Mouse (Mus musculus): ENCODE results near the gene Map3k5. TPM values are rescaled to one million over a fixed set of nuclear protein-coding genes. Genes with fewer than 3 reads are reported as not detected.
"Not testable (repeated sequence)": the region's sequence is repeated elsewhere in the genome, so short reads cannot be mapped to it uniquely, and the experiment has no call there.

Gene Map3k5
- polyA plus RNA-seq, 1 experiment from 2014 or later = 0.65 TPM

DNA sequence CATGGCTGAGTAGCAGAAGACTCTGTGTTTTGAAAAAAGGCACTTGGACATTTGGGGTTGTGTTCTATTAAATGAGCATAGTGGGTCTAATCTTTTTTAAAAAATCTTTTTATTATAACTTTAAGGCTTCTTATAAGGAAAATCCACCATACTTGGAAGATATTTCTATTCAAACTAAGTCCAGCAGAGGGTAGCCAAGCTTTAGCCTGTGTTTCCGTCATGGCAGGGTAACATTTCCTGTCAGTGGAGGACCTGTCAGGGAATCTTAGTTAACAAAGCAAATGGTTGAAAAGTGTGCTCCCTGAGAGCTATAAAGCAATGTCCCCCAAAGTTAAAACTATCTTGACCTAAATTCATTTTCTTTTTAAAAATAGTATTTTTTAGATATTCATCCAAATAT, 22.7 kb upstream of the Map3k5 start:
- no peak overlapping the region for H3K9ac ChIP-seq
- no peak for ATAC-seq (ENCODE audit: low FRiP score)
- no peaks in the 10 kb centered on the region for H3K36me3 ChIP-seq
- H3K4me1 ChIP-seq (replicated peaks) = no peaks in the 10 kb centered on the region
- H3K4me2 ChIP-seq = no peak overlapping the region
- H3K27me3 ChIP-seq = 0 out of 2 replicates have a peak, but pooled peaks cover 19% of the 10 kb centered on the region
- WGBS = 36% methylated on average over 1 of the region's 1 CpGs
- no peak overlapping the region for H3K27ac ChIP-seq
- no peak overlapping the region for H3K4me3 ChIP-seq
- no peaks in the 10 kb centered on the region for H3K9me3 ChIP-seq

GRCm38 (mm10) chr10:19913806-19914205, 20.5 kb upstream of the Map3k5 start:
- no peak for ATAC-seq (ENCODE audit: low FRiP score)

DNA sequence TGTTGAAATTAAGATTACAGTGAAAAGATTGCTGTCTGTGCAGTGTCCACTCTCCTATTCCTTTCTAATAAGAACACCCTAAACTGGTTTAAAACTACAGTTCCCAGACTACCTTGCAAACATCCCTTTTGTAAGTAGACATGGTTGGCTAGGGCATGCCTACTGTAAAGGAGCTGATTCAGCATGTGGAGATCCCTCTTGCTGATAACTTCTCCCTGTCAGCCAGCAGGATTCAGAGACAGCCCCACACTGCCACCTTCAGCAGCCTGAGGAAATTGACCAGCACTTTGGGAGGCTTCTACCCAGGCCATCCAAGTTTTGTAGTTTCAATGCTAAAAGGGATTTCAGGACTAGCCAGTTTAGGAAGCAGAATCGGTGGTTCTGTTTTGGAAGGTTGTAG, 19.0 kb upstream of the Map3k5 start:
- no peaks in the 10 kb centered on the region for H3K36me3 ChIP-seq
- H3K9me3 ChIP-seq = no peaks in the 10 kb centered on the region
- 0 out of 2 replicates have a peak, but pooled peaks cover 11% of the 10 kb centered on the region for H3K27me3 ChIP-seq
- no peak overlapping the region for H3K27ac ChIP-seq
- 67% methylated on average over 1 of the region's 1 CpGs for WGBS
- no peak overlapping the region for H3K9ac ChIP-seq
- no peaks in the 10 kb centered on the region for H3K4me1 ChIP-seq (replicated peaks)
- H3K4me2 ChIP-seq = no peak overlapping the region
- H3K4me3 ChIP-seq = no peak overlapping the region
- peak; percentile 71 for ATAC-seq (ENCODE audit: low FRiP score)

More at GRCm38 (mm10) chr10:19913806-19914205, 20.5 kb upstream of the Map3k5 start:
- H3K27ac ChIP-seq = no peak overlapping the region
- no peak overlapping the region for H3K9ac ChIP-seq
- no peak overlapping the region for H3K4me2 ChIP-seq
- H3K36me3 ChIP-seq = no peaks in the 10 kb centered on the region
- H3K27me3 ChIP-seq = 0 out of 2 replicates have a peak, but pooled peaks cover 21% of the 10 kb centered on the region
- H3K4me1 ChIP-seq (replicated peaks) = no peaks in the 10 kb centered on the region
- WGBS = 87% methylated on average over 4 of the region's 4 CpGs
- no peak overlapping the region for H3K4me3 ChIP-seq
- H3K9me3 ChIP-seq = no peaks in the 10 kb centered on the region

DNA sequence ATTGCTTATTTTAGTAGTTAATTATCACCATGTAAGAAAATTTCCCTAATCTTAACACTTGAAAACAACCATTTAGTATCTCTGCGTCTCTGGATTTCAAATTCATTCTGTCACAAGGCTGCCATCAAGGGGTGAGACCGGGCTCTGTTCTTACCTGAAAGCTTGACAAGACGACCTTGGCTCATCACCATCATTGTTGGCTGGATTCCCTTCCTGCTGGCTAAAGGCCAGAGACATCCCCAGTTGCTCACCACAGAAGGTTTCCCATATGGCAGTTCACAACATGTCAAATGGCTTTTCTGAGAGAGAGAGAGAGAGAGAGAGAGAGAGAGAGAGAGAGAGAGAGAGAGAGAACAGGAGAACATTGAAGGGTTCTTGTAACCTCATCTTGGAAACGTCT, 11.9 kb upstream of the Map3k5 start:
- 60% methylated on average over 4 of the region's 4 CpGs for WGBS
- Histone ChIP-seq H3K27me3 (0 out of 2 replicates have a peak, but pooled peaks cover 5% of the 10 kb centered on the region), H3K9ac (no peak overlapping the region), H3K9me3 (no peaks in the 10 kb centered on the region), H3K4me2 (no peak overlapping the region), H3K36me3 (no peaks in the 10 kb centered on the region), H3K27ac (no peak overlapping the region), H3K4me1 (replicated peaks) (no peaks in the 10 kb centered on the region), H3K4me3 (no peak overlapping the region)
- ATAC-seq (ENCODE audit: low FRiP score) = no peak

GRCm38 (mm10) chr10:19924256-19924655, 10.0 kb upstream of the Map3k5 start:
- ATAC-seq (ENCODE audit: low FRiP score) = no peak
- Histone ChIP-seq H3K27me3 (0 out of 2 replicates have a peak, but pooled peaks cover 2% of the 10 kb centered on the region), H3K4me3 (no peak overlapping the region), H3K4me1 (replicated peaks) (no peaks in the 10 kb centered on the region), H3K4me2 (no peak overlapping the region), H3K27ac (no peak overlapping the region), H3K9ac (no peak overlapping the region), H3K36me3 (no peaks in the 10 kb centered on the region), H3K9me3 (no peaks in the 10 kb centered on the region)
- 81% methylated on average over 2 of the region's 2 CpGs for WGBS

DNA sequence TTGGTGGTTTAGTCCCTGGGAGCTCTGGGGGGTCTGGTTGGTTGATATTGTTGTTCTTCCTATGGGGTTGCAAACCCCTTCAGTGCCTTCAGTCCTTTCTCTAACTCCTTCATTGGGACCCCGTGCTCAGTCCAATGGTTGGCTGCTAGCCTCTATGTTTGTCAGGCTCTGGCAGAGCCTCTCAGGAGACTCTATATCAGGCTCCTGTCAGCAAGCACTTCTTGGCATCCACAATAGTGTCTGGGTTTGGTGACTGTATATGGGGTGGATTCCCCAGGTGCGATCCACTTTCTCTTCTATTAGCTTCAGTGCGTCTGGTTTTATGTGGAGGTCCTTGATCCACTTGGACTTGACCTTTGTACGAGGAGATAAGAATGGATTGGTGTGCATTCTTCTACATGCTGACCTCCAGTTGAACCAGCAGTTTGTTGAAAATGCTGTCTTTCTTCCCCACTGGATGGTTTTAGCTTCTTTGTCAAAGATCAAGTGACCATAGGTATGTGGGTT, 7.8 kb upstream of the Map3k5 start:
- not testable (repeated sequence) for H3K36me3 ChIP-seq; H3K9me3 ChIP-seq; H3K4me2 ChIP-seq; H3K27ac ChIP-seq; ATAC-seq (ENCODE audit: low FRiP score); H3K4me1 ChIP-seq (replicated peaks); H3K9ac ChIP-seq; H3K4me3 ChIP-seq
- WGBS = 93% methylated on average over 4 of the region's 4 CpGs
- H3K27me3 ChIP-seq = peaks cover 13% of the 10 kb centered on the region; the same call in 1 of the 2 replicates

- H3K9ac ChIP-seq = no peak overlapping the region
- no peak overlapping the region for H3K4me2 ChIP-seq
- no peak overlapping the region for H3K4me3 ChIP-seq
- H3K27ac ChIP-seq = no peak overlapping the region
- ATAC-seq (ENCODE audit: low FRiP score) = no peak
- 81% methylated on average over 1 of the region's 1 CpGs for WGBS
- H3K27me3 ChIP-seq = peaks cover 25% of the 10 kb centered on the region
- H3K9me3 ChIP-seq = no peaks in the 10 kb centered on the region
- no peaks in the 10 kb centered on the region for H3K36me3 ChIP-seq
- no peaks in the 10 kb centered on the region for H3K4me1 ChIP-seq (replicated peaks)
Measured at GRCm38 (mm10) chr10:19928205-19928604, 6.1 kb upstream of the Map3k5 start.

DNA sequence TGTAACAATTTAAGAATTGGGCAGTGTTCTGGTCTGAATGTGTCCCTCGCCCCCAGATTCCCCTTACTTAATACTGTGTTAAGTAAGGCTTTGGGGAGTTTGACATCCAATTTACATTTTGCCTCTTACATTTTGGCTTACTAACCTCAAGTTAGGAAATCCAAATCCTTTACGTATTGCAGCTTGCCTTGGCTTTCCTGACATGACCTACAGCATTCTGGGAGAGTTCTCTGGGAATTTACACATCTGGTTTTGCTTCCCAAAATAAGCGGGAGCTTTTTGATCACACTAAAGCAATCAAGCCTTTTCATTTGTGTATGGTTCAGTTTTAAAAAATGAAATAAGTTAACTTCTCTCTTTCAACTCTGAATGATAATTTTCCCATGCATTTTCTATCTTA, 1.3 kb upstream of the Map3k5 start:
- no peak overlapping the region for H3K27ac ChIP-seq
- peaks cover 54% of the 10 kb centered on the region for H3K27me3 ChIP-seq
- 51% methylated on average over 3 of the region's 3 CpGs for WGBS

DNA sequence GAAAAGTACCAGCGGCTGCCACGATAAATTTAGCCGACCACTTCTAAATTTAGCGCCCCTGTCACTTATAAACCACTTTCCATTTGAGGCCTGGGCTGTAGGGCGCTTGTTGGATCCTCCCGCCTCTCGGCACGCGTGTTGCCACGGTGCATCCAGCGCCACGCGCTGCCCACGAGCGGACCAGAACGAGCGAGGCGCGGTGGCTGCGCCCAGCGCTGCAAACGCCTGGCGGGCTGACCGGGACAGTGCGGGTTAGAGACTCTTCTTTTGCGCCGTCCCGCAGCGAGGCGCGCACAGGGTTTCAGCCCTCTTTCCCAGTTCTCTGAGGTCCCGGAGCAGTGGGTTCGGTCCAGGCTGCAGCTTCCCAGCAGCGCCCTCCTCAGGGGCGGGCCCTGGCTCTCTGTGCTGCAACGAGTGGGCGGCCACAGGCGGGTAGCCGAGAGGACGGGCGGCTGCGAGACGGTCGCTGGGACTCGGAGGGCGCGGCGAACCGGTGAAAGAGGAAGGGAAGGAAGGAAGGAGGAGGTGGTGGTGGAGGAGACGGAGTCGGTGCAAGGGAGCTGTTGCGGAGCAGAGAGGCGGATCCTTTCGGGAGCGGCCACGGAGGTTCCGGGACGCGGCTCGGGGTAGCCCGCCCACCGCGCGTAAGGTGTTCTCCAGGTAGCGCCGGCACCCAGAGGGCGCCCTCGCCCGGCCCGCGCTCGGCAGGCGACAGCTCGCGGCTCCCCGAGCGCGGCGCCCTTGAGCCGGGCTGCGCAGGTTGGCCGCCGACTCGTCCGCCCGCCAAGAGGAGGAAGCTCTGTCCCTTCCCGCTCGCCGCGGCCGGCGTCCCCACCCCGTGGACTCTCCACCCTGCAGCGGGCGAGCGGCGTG, 525 bp upstream of the Map3k5 start:
- Histone ChIP-seq H3K9ac (peak overlapping the region; percentile 78), H3K4me1 (replicated peaks) (peaks cover 19% of the 10 kb centered on the region), H3K4me3 (peak overlapping the region; percentile 78), H3K9me3 (no peaks in the 10 kb centered on the region), H3K27ac (peak overlapping the region; percentile 77), H3K27me3 (peaks cover 54% of the 10 kb centered on the region), H3K4me2 (peak overlapping the region; percentile 87), H3K36me3 (no peaks in the 10 kb centered on the region)
- under 1% methylated on average over 83 of the region's 97 CpGs for WGBS
- peak; percentile 90 for ATAC-seq (ENCODE audit: low FRiP score)

More for the DNA sequence above, 1.3 kb upstream of the Map3k5 start:
- H3K9me3 ChIP-seq = no peaks in the 10 kb centered on the region
- peaks cover 19% of the 10 kb centered on the region for H3K4me1 ChIP-seq (replicated peaks)
- ATAC-seq (ENCODE audit: low FRiP score) = no peak
- H3K4me2 ChIP-seq = peak overlapping the region; percentile 87
- H3K36me3 ChIP-seq = no peaks in the 10 kb centered on the region
- H3K4me3 ChIP-seq = peak overlapping the region; percentile 78
- H3K9ac ChIP-seq = no peak overlapping the region

- WGBS = 4% methylated on average over 10 of the region's 10 CpGs
- no peak for ATAC-seq (ENCODE audit: low FRiP score)
Measured at GRCm38 (mm10) chr10:19935295-19935623, 987 bp downstream of the Map3k5 start.

GRCm38 (mm10) chr10:19935821-19936367, 1.6 kb downstream of the Map3k5 start:
- ATAC-seq (ENCODE audit: low FRiP score) = no peak
- H3K9ac ChIP-seq = no peak overlapping the region
- H3K4me3 ChIP-seq = no peak overlapping the region
- no peak overlapping the region for H3K4me2 ChIP-seq
- H3K36me3 ChIP-seq = no peaks in the 10 kb centered on the region
- H3K9me3 ChIP-seq = no peaks in the 10 kb centered on the region
- H3K27ac ChIP-seq = no peak overlapping the region
- peaks cover 51% of the 10 kb centered on the region for H3K27me3 ChIP-seq
- peaks cover 19% of the 10 kb centered on the region for H3K4me1 ChIP-seq (replicated peaks)
- WGBS = 66% methylated on average over 4 of the region's 4 CpGs

More at GRCm38 (mm10) chr10:19935295-19935623, 987 bp downstream of the Map3k5 start:
- Histone ChIP-seq H3K9ac (peak overlapping the region; percentile 78; the same call in 1 of the 2 replicates), H3K9me3 (no peaks in the 10 kb centered on the region), H3K4me3 (peak overlapping the region; percentile 78), H3K36me3 (no peaks in the 10 kb centered on the region), H3K4me1 (replicated peaks) (peaks cover 19% of the 10 kb centered on the region), H3K4me2 (peak overlapping the region; percentile 87), H3K27ac (no peak overlapping the region), H3K27me3 (peaks cover 57% of the 10 kb centered on the region)

- 60% methylated on average over 9 of the region's 9 CpGs for whole genome bisulfite sequencing
- H3K4me2 ChIP-seq = no peak overlapping the region
- no peaks in the 10 kb centered on the region for H3K9me3 ChIP-seq
- H3K4me3 ChIP-seq = no peak overlapping the region
- no peak for ATAC-seq (ENCODE audit: low FRiP score)
- no peak overlapping the region for H3K27ac ChIP-seq
- H3K36me3 ChIP-seq = no peaks in the 10 kb centered on the region
- no peak overlapping the region for H3K9ac ChIP-seq
- H3K4me1 ChIP-seq (replicated peaks) = peaks cover 19% of the 10 kb centered on the region
- H3K27me3 ChIP-seq = peaks cover 43% of the 10 kb centered on the region
Measured at GRCm38 (mm10) chr10:19936961-19937708, 2.9 kb downstream of the Map3k5 start.

All from hindbrain, embryonic 13.5 days (tissue).